Mouse (Mus musculus) midbrain, embryonic 16.5 days (tissue): ENCODE data around the gene Ccnd3. TPM values are rescaled to one million over a fixed set of nuclear protein-coding genes. Genes with fewer than 3 reads are reported as not detected.

Experiments
- ATAC-seq: fragments of 200-750 bp; cut with Nextera tagmentation; 2 replicates; pipeline ENCODE4 v1.8.0; 2017; ENCODE audit warnings: moderate TSS enrichment
- H3K27ac ChIP-seq: fragments of 300-500 bp; sonication (generic); 2 replicates; pipeline ENCODE4 v1.5.1; 2014; ENCODE audit warnings: mild to moderate bottlenecking, low read length, mixed read lengths
- H3K27me3 ChIP-seq: fragments of 300-500 bp; sonication (generic); 2 replicates; pipeline ENCODE4 v1.6.1; 2014; ENCODE audit warnings: low read depth, low read length, mixed read lengths; ENCODE audit not compliant: control insufficient read depth, insufficient read depth
- H3K36me3 ChIP-seq: fragments of 300-500 bp; sonication (generic); 2 replicates; pipeline ENCODE4 v1.6.1; 2014; ENCODE audit warnings: mild to moderate bottlenecking, low read length, moderate library complexity, mixed read lengths; ENCODE audit not compliant: control insufficient read depth, insufficient read depth
- H3K4me1 ChIP-seq: fragments of 300-500 bp; sonication (generic); 2 replicates; pipeline ENCODE4 v1.6.1; 2014; ENCODE audit warnings: mild to moderate bottlenecking, low read length, mixed read lengths; ENCODE audit not compliant: control insufficient read depth, insufficient read depth
- H3K4me2 ChIP-seq: fragments of 300-500 bp; sonication (generic); 2 replicates; pipeline ENCODE4 v1.6.1; 2014; ENCODE audit warnings: mild to moderate bottlenecking, low read length, mixed read lengths
- H3K4me3 ChIP-seq: fragments of 300-500 bp; sonication (generic); 2 replicates; pipeline ENCODE4 v1.5.1; 2014; ENCODE audit warnings: low read depth, mild to moderate bottlenecking, low read length, moderate library complexity, mixed read lengths
- H3K9ac ChIP-seq: fragments of 300-500 bp; sonication (generic); 2 replicates; pipeline ENCODE4 v1.6.1; 2014; ENCODE audit warnings: low read depth, low read length, mixed read lengths
- H3K9me3 ChIP-seq: fragments of 300-500 bp; sonication (generic); replicated peaks from 2 replicates; pipeline ENCODE4 v1.6.1; 2014; ENCODE audit warnings: mild to moderate bottlenecking, low read length, mixed read lengths; ENCODE audit not compliant: control insufficient read depth, poor library complexity, severe bottlenecking
- WGBS: fragments of 180-500 bp; shearing (Covaris S2); extraction: QIAGEN DNeasy Blood & Tissue Kit; methylation state at CpG from one replicate; pipeline ENCODE4 v1.1.7; 2014; 5-methylcytosine and 5-hydroxymethylcytosine counted together
- polyA plus RNA-seq: library from polyadenylated mRNA; unstranded; fragments of >200 nt; fragmentation: Nextera tagmentation; extraction: Ambion mirVana; gene quantifications from 2 replicates; pipeline ENCODE4 v1.2.1, GENCODE M21; 2015

Ccnd3 gene
- polyA plus RNA-seq, 1 experiment from 2014 or later = 58.4 TPM

DNA sequence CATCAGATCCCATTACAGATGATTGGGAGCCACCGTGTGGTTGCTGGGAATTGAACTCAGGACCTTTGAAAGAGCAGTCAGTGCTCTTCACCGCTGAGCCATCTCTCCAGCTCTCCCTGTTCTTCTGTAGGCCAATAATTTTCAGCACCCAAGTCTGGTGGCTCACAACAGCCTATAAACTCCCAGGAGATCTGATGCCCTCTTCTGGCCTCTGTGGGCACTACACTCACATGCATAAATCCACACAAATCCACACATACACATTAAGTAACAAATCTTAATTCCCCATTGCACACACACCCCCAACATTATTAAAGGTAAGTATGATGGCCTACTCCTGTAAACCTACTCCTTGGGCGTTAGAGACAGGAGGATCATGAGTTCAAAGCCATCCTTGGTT lies 11.4 kb downstream of the Ccnd3 start:
- no peak overlapping the region for H3K9ac ChIP-seq
- H3K4me1 ChIP-seq = peaks cover under 1% of the 10 kb centered on the region; the same call in 1 of the 2 replicates
- no peaks in the 10 kb centered on the region for H3K9me3 ChIP-seq
- H3K4me3 ChIP-seq = no peak overlapping the region
- H3K27ac ChIP-seq = no peak overlapping the region
- no peaks in the 10 kb centered on the region for H3K27me3 ChIP-seq
- no peaks in the 10 kb centered on the region for H3K36me3 ChIP-seq
- no peak for ATAC-seq
- H3K4me2 ChIP-seq = no peak overlapping the region
- WGBS = 92% methylated on average over 3 of the region's 3 CpGs

- H3K9ac ChIP-seq = no peak overlapping the region
- no peaks in the 10 kb centered on the region for H3K27me3 ChIP-seq
- H3K4me1 ChIP-seq = peaks cover 12% of the 10 kb centered on the region
- no peak overlapping the region for H3K4me2 ChIP-seq
- H3K36me3 ChIP-seq = no peaks in the 10 kb centered on the region
- H3K4me3 ChIP-seq = no peak overlapping the region
- no peaks in the 10 kb centered on the region for H3K9me3 ChIP-seq
- no peak overlapping the region for H3K27ac ChIP-seq
- 33% methylated on average over 8 of the region's 8 CpGs for WGBS
- ATAC-seq = no peak
These were observed 13.4 kb downstream of the Ccnd3 start for GRCm38 (mm10) chr17:47518205-47518604.

DNA sequence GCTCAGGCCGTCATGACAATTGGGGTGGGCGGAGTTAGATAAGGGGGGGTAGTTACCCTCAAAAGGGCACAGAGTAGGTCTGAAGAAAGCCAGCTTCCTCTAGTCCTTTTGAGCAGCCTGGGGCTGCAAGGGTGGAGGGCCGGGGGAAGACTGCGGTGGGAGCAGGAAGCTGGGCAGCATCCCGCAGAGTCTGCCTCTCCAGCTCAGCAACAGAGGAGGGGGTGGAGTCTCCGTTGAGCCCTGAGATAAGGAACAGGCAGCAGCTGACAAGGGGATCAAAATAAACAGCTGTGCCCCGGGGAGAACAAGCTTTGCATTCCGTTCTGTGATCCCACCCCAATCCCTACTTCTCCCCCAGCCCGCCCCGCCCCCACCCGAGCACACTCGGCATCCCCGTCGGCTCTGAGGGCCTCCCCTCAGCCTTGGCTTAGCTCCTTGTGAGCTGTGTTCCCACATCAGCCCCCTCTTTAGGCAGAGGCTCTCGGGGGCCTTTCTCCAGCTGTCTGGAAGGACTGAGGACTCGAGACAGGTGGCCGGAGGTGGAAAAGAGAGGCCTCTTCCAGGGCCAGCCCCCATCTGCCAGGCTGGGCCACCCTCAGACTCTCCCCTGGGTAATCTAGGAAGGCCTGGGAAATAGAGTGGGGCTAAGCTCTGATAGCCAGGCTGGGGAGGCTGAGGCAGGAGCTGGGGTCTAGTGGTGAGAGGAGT lies 16.9 kb downstream of the Ccnd3 start:
- H3K4me3 ChIP-seq = peak overlapping the region; percentile 11
- WGBS = 3% methylated on average over 15 of the region's 17 CpGs
- peak overlapping the region; percentile 43 for H3K4me2 ChIP-seq
- peak overlapping the region; percentile 74 for H3K27ac ChIP-seq
- H3K9ac ChIP-seq = peak overlapping the region; percentile 58
- no peaks in the 10 kb centered on the region for H3K9me3 ChIP-seq
- H3K4me1 ChIP-seq = peaks cover 13% of the 10 kb centered on the region
- peak; percentile 82 for ATAC-seq
- no peaks in the 10 kb centered on the region for H3K27me3 ChIP-seq
- no peaks in the 10 kb centered on the region for H3K36me3 ChIP-seq

- no peaks in the 10 kb centered on the region for H3K27me3 ChIP-seq
- 62% methylated on average over 4 of the region's 4 CpGs for WGBS
- no peak overlapping the region for H3K4me3 ChIP-seq
- no peak for ATAC-seq
- peak overlapping the region; percentile 74 for H3K27ac ChIP-seq
- no peaks in the 10 kb centered on the region for H3K36me3 ChIP-seq
- no peaks in the 10 kb centered on the region for H3K9me3 ChIP-seq
- peaks cover 13% of the 10 kb centered on the region for H3K4me1 ChIP-seq
- no peak overlapping the region for H3K9ac ChIP-seq
- no peak overlapping the region for H3K4me2 ChIP-seq
These were observed 17.7 kb downstream of the Ccnd3 start for GRCm38 (mm10) chr17:47522536-47522935.

DNA sequence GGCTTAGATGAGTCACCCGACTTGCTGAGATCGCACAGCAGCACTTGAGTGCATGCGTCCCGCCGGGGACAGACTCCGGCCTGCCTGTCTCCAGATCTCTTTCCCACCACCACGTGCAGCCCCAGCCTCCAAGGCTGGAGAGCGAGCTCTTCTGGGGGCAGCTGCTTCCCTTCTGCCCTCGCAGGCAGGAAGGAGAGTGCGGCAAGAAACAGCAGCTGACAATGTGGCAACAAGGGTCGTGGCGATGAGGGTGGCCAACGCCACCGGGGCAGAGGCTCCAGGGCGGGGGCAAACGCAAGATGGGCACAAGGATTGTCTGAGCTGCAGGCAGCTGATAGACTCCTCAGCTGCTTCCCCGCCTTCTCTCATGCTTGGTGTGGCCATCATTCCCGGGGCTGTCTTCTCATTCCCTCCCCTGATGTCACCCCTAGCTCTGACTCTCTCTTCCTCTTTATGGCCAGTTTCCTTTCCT lies 18.4 kb downstream of the Ccnd3 start:
- no peaks in the 10 kb centered on the region for H3K27me3 ChIP-seq
- no peak overlapping the region for H3K4me2 ChIP-seq
- H3K27ac ChIP-seq = no peak overlapping the region
- no peak overlapping the region for H3K4me3 ChIP-seq
- H3K4me1 ChIP-seq = peaks cover 13% of the 10 kb centered on the region
- no peaks in the 10 kb centered on the region for H3K9me3 ChIP-seq
- no peak overlapping the region for H3K9ac ChIP-seq
- H3K36me3 ChIP-seq = no peaks in the 10 kb centered on the region
- WGBS = 64% methylated on average over 18 of the region's 18 CpGs
- no peak for ATAC-seq

DNA sequence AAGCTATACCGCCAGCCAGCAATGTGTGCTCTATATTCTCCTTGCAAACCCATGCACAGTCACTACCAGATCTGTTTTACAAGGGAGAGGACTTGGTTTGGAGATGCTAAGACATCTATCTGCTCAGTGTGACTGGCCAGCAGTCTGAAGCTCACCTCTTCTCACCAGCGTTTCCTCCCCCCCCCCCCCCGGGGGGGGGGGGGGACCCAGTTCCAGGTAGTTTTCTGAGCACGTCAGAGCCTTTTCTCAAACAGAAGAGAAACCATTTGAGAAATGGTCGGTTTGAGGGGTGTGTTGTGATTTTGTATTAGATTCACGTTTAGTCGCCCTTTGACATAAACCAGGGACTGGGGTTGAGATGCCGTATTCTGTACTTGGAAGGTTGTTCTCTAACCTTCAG lies 19.2 kb downstream of the Ccnd3 start:
- Histone ChIP-seq H3K27me3 (no peaks in the 10 kb centered on the region), H3K9me3 (no peaks in the 10 kb centered on the region), H3K27ac (no peak overlapping the region), H3K4me2 (no peak overlapping the region), H3K4me1 (peaks cover 13% of the 10 kb centered on the region), H3K36me3 (no peaks in the 10 kb centered on the region), H3K9ac (no peak overlapping the region), H3K4me3 (no peak overlapping the region)
- ATAC-seq = no peak
- 96% methylated on average over 7 of the region's 8 CpGs for WGBS

DNA sequence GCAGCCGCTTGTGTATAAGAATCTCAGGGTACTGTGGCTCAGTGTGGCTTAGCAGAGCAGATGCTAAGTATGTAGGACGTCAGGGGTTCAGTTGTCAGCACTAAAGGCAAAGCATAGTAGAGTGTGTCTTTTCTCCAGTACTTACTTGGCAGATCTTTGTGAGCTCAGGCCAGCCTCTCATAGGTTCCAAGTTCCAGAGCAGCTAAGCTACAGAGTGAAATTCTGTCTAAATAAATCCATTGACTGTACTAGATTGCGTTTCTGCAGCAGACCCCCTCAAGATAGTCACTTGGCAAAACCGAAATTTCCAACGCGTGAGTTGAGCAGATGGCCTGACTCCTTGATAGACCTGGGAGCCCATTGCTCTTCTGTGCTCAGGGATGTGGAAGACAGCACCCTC lies 20.1 kb downstream of the Ccnd3 start:
- H3K27me3 ChIP-seq = no peaks in the 10 kb centered on the region
- no peaks in the 10 kb centered on the region for H3K9me3 ChIP-seq
- WGBS = 90% methylated on average over 6 of the region's 6 CpGs
- H3K36me3 ChIP-seq = no peaks in the 10 kb centered on the region
- no peak overlapping the region for H3K27ac ChIP-seq
- no peak for ATAC-seq
- H3K4me3 ChIP-seq = no peak overlapping the region
- no peak overlapping the region for H3K9ac ChIP-seq
- H3K4me1 ChIP-seq = peaks cover 13% of the 10 kb centered on the region
- no peak overlapping the region for H3K4me2 ChIP-seq

DNA sequence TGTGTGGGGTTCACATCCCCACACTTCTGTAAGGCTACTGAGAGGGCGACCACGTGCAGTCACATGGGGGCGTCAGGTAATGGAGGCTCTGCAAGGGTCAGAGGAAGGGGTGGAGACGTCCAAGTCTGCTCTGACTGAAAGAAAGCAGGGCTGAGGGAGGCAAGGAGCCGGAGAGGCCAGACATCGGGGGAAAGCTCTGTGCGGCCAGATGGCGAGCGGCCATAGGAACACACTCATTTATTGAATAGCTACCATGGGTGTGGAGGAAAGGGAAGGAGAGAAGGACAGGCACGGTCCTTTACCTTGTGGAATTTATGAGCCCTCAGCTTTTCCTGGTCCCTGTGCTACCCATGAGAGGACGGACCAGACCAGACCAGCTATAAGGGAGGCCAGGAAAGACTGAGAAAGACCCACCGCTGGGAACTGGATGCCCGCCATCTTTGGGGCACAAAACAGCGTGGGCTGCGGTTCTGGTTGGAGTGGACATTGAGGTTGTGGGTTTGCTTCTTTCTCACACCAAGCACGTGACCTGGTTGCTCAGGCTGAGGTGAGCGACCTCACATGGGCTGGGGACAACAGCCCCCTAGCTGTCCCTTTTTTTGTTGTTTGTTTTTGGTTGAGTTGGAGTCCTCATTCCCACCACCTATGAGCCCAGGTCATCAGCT lies 22.1 kb downstream of the Ccnd3 start:
- Histone ChIP-seq H3K4me3 (no peak overlapping the region), H3K27me3 (no peaks in the 10 kb centered on the region), H3K9me3 (no peaks in the 10 kb centered on the region), H3K27ac (peak overlapping the region; percentile 40), H3K4me1 (peaks cover 5% of the 10 kb centered on the region), H3K9ac (no peak overlapping the region), H3K36me3 (no peaks in the 10 kb centered on the region), H3K4me2 (no peak overlapping the region)
- 86% methylated on average over 17 of the region's 17 CpGs for WGBS
- ATAC-seq = no peak

DNA sequence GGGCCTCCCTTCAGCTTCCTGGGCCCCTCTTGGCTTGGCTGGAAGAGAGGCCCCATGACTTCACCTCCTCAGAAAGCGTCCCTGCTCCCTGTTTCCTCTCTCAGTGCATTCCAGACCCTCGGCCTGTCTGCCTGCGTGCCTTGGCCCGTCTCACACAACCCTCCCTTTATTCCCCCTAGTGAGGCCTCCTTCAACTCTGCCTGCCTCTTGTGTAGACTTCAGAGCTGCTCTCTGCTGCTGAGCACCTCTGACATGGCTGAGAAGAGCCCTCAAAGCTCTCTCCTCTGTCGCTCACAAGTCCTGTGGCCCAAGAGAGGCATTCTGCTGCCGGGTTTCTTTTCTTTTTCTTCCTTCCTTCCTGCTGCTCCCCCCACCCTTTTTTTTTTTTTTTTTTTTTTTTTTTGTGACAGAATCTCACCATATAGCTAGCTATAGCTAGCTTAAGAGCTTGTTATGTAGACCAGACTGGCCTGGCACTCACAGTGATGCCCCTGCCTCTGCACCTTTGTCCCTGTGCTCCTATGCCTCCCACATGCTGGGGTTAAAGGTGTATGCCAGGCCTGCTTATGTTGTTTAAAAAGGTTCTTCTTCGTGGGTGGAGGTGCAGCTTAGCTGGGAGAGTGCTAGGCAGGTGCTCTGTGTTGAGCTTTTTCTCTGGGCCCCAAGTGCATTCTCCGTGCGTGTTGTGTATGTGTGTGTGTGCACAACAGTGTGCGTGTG lies 22.9 kb downstream of the Ccnd3 start:
- Histone ChIP-seq H3K27me3 (no peaks in the 10 kb centered on the region), H3K9me3 (no peaks in the 10 kb centered on the region), H3K4me2 (no peak overlapping the region), H3K9ac (no peak overlapping the region), H3K36me3 (no peaks in the 10 kb centered on the region), H3K4me1 (peaks cover 3% of the 10 kb centered on the region; the same call in 1 of the 2 replicates), H3K27ac (peak overlapping the region; percentile 40), H3K4me3 (no peak overlapping the region)
- ATAC-seq = 0 out of 2 replicates have a peak, but pooled peaks have one; percentile 37
- 43% methylated on average over 10 of the region's 10 CpGs for WGBS
